Mouse (Mus musculus): ENCODE results near the gene Gnptg. TPM values are rescaled to one million over a fixed set of nuclear protein-coding genes. Genes with fewer than 3 reads are reported as not detected.

Gnptg gene
- polyA plus RNA-seq, 1 experiment from 2014 or later = 74.5 TPM

DNA sequence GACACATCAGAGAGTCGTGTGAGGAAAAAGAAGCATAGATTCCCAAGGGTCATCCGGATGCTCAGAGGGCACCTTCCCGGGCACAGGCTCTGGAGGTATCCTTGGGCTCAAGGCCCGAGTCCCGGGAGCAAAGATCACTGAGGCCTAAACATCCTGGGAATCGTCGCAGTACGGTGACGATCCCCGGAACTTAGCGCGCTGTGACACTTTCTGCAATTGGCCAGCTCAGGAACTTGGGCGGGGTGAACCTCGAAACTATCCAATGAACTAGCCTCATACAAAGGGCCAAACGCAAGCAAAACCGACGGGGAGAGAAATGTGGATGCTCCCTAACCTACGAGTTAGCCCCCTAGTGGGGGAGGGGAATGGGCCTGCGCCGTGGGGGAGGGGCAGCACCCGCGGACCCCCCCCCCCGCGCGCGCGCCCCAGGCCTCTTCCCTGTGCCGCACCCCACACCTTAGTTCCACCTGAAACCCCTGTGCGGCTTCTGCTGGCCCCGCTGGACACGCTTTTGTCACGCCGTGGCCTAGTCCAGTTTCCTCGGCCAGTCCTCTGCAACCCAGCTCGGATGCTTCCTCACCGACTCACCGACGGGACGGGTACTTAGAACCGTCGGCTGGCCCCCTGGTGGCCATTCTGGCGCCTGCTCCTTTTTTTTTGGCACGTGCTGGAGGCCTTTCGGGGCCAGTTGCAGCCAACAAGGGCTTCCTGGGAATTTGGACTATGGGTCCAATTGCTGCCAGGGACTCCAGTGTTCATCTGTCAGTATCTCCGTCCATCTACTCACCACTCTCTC is 34.0 kb upstream of the Gnptg start:
- ATAC-seq (peak; percentile 79), DNase-seq (ENCODE audit: low spot score) (peak; percentile 97)
- Histone ChIP-seq H3K9ac (replicated peaks; ENCODE audit: low read depth) (peak overlapping the region; percentile 95), H3K27me3 (replicated peaks; ENCODE audit: insufficient read depth, low read length) (no peaks in the 10 kb centered on the region), H3K36me3 (ENCODE audit: insufficient read depth, low read length) (0 out of 2 replicates have a peak, but pooled peaks cover under 1% of the 10 kb centered on the region), H3K4me3 (ENCODE audit: low read depth, low read length) (peak overlapping the region; percentile 80), H3K4me1 (ENCODE audit: insufficient read depth, low read depth, low read length) (peaks cover 15% of the 10 kb centered on the region; the same call in 1 of the 2 replicates), H3K9me3 (ENCODE audit: low read length) (no peaks in the 10 kb centered on the region), H3K4me2 (replicated peaks; ENCODE audit: low read depth, low read length) (peak overlapping the region; percentile 82), H3K27ac (ENCODE audit: low read length) (peak overlapping the region; percentile 98)
- under 1% methylated on average over 40 of the region's 45 CpGs for WGBS
- TF ChIP-seq CTCF (IDR thresholded peaks at IDR 0.05) = peak; percentile 80
- peak; percentile 56; the same call in 1 of the 2 replicates for TF ChIP-seq EP300 (IDR thresholded peaks at IDR 0.05)

GRCm38 (mm10) chr17:25272951-25273705 is 33.2 kb upstream of the Gnptg start:
- TF ChIP-seq CTCF (IDR thresholded peaks at IDR 0.05) = no peak
- no peak for TF ChIP-seq EP300 (IDR thresholded peaks at IDR 0.05)
- no peaks in the 10 kb centered on the region for H3K27me3 ChIP-seq (replicated peaks; ENCODE audit: insufficient read depth, low read length)
- WGBS = 2% methylated on average over 72 of the region's 92 CpGs

DNA sequence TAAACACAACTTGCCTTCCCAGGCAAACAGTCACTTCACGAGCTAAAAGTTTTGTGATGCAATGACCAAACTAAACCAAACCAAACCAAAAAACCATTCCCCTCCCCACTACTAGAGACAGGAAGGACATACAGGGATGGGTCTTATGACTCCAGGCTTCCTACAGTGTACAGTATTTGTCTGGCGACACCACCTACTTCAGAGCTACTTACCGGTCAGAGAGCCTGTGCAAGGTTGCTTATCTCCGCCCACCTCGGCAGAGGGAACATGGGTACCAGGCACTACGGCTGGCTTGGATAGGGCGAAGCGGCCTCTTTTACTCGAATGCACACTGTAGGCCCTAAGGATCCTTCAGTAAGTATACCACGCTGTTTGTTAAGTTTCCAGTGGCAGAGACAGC is 32.4 kb upstream of the Gnptg start:
- peak; percentile 47 for ATAC-seq
- peak overlapping the region; percentile 80 for H3K4me3 ChIP-seq (ENCODE audit: low read depth, low read length)
- no peaks in the 10 kb centered on the region for H3K27me3 ChIP-seq (replicated peaks; ENCODE audit: insufficient read depth, low read length)
- peak overlapping the region; percentile 98 for H3K27ac ChIP-seq (ENCODE audit: low read length)
- H3K4me1 ChIP-seq (ENCODE audit: insufficient read depth, low read depth, low read length) = peaks cover 15% of the 10 kb centered on the region; the same call in 1 of the 2 replicates
- no peaks in the 10 kb centered on the region for H3K9me3 ChIP-seq (ENCODE audit: low read length)
- H3K36me3 ChIP-seq (ENCODE audit: insufficient read depth, low read length) = peaks cover 13% of the 10 kb centered on the region
- peak overlapping the region; percentile 82 for H3K4me2 ChIP-seq (replicated peaks; ENCODE audit: low read depth, low read length)
- H3K9ac ChIP-seq (replicated peaks; ENCODE audit: low read depth) = peak overlapping the region; percentile 95
- under 1% methylated on average over 10 of the region's 10 CpGs for WGBS
- DNase-seq (ENCODE audit: low spot score) = peak; percentile 81
- TF ChIP-seq EP300 (IDR thresholded peaks at IDR 0.05) (no peak), CTCF (IDR thresholded peaks at IDR 0.05) (peak; percentile 1; the same call in 1 of the 2 replicates)

More at GRCm38 (mm10) chr17:25272951-25273705, 33.2 kb upstream of the Gnptg start:
- peak overlapping the region; percentile 95 for H3K9ac ChIP-seq (replicated peaks; ENCODE audit: low read depth)
- H3K4me2 ChIP-seq (replicated peaks; ENCODE audit: low read depth, low read length) = peak overlapping the region; percentile 82
- ATAC-seq (peak; percentile 83), DNase-seq (ENCODE audit: low spot score) (peak; percentile 94)
- no peaks in the 10 kb centered on the region for H3K9me3 ChIP-seq (ENCODE audit: low read length)
- peaks cover 8% of the 10 kb centered on the region; the same call in 1 of the 2 replicates for H3K36me3 ChIP-seq (ENCODE audit: insufficient read depth, low read length)
- peak overlapping the region; percentile 98 for H3K27ac ChIP-seq (ENCODE audit: low read length)
- peak overlapping the region; percentile 80 for H3K4me3 ChIP-seq (ENCODE audit: low read depth, low read length)
- H3K4me1 ChIP-seq (ENCODE audit: insufficient read depth, low read depth, low read length) = peaks cover 15% of the 10 kb centered on the region; the same call in 1 of the 2 replicates

DNA sequence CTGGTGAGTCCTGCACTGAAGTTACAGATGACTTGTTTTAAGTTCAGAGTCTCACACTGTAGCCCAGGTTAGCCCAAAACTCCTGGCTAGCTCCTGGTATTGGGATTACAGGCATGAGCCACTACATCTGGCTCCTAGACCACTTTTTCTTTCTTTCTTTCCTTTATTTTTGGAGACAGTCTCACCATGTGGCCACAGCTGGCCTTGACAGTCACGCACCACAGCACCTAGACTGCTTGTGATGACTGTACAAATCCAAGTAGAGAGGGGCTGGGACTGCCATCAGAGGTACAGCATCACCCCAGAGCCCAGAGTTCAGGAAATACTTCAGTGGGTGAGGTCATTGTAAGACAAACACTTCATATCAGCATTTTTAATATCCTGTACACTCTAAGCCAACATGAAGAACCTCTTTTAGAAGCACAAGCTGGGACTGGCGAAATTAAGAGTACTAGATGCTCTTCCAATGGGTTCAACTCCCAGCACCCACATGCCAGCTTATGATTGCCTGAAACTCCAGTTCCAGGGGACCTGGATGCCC is 30.9 kb upstream of the Gnptg start:
- H3K4me3 ChIP-seq (ENCODE audit: low read depth, low read length) = no peak overlapping the region
- no peak overlapping the region for H3K9ac ChIP-seq (replicated peaks; ENCODE audit: low read depth)
- H3K4me1 ChIP-seq (ENCODE audit: insufficient read depth, low read depth, low read length) = peaks cover 15% of the 10 kb centered on the region; the same call in 1 of the 2 replicates
- H3K27me3 ChIP-seq (replicated peaks; ENCODE audit: insufficient read depth, low read length) = no peaks in the 10 kb centered on the region
- DNase-seq (ENCODE audit: low spot score) (peak; percentile 80), ATAC-seq (peak; percentile 16)
- peaks cover 20% of the 10 kb centered on the region for H3K36me3 ChIP-seq (ENCODE audit: insufficient read depth, low read length)
- peak overlapping the region; percentile 82; the same call in 1 of the 2 replicates for H3K4me2 ChIP-seq (replicated peaks; ENCODE audit: low read depth, low read length)
- 26% methylated on average over 2 of the region's 2 CpGs for WGBS
- H3K9me3 ChIP-seq (ENCODE audit: low read length) = no peaks in the 10 kb centered on the region
- H3K27ac ChIP-seq (ENCODE audit: low read length) = peak overlapping the region; percentile 98; the same call in 1 of the 2 replicates
- TF ChIP-seq CTCF (IDR thresholded peaks at IDR 0.05) (no peak), EP300 (IDR thresholded peaks at IDR 0.05) (0 out of 2 replicates have a peak, but pooled peaks have one; percentile 44)

DNA sequence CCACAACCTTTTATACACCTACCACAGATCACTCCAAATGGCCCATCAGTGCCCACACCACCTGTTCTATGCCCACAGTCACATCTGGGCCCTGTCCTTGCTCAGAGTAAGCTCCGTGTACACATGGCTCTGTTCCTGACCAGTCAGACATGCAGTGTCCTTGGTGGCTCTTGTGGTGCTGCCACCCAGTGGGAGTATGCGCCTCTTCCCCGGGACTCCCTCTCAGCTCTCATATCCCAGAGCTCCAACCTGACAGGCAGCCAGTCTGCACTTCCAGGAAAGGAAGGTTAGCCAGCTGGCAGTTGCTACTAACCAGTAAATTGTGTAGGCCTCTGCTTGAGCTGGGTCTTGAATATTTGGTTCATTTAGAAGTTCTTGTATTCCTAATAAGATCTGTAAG is 24.5 kb upstream of the Gnptg start:
- no peak overlapping the region for H3K4me2 ChIP-seq (replicated peaks; ENCODE audit: low read depth, low read length)
- H3K4me1 ChIP-seq (ENCODE audit: insufficient read depth, low read depth, low read length) = no peaks in the 10 kb centered on the region
- H3K9me3 ChIP-seq (ENCODE audit: low read length) = no peaks in the 10 kb centered on the region
- no peak overlapping the region for H3K9ac ChIP-seq (replicated peaks; ENCODE audit: low read depth)
- H3K27ac ChIP-seq (ENCODE audit: low read length) = no peak overlapping the region
- no peaks in the 10 kb centered on the region for H3K27me3 ChIP-seq (replicated peaks; ENCODE audit: insufficient read depth, low read length)
- WGBS = 59% methylated on average over 3 of the region's 3 CpGs
- DNase-seq (ENCODE audit: low spot score) (no peak), ATAC-seq (no peak; the same call in 1 of the 2 replicates)
- peaks cover 50% of the 10 kb centered on the region for H3K36me3 ChIP-seq (ENCODE audit: insufficient read depth, low read length)
- H3K4me3 ChIP-seq (ENCODE audit: low read depth, low read length) = no peak overlapping the region
- no peak for TF ChIP-seq EP300 (IDR thresholded peaks at IDR 0.05)
- TF ChIP-seq CTCF (IDR thresholded peaks at IDR 0.05) = peak; percentile 52
